Mouse (Mus musculus) liver, adult 2 months (tissue): ENCODE measurements around the gene Kcne2. TPM values are rescaled to one million over a fixed set of nuclear protein-coding genes. Genes with fewer than 3 reads are reported as not detected.

Source experiments
- DNase-seq: peaks from one replicate; pipeline ENCODE4 v3.0.0-alpha.2; 2011; ENCODE audit warnings: low read depth, low spot score; ENCODE audit errors: extremely low read depth
- H3K27ac ChIP-seq: fragments of 200-500 bp; replicated peaks from 2 replicates; pipeline ENCODE4 v1.5.1; 2012; ENCODE audit warnings: low read depth, mild to moderate bottlenecking, control low read depth, inconsistent platforms, low read length; ENCODE audit not compliant: insufficient read depth
- H3K27me3 ChIP-seq: fragments of 200-500 bp; 2 replicates; pipeline ENCODE4 v1.6.1; 2012; ENCODE audit warnings: mild to moderate bottlenecking, moderate library complexity, low read length, inconsistent platforms; ENCODE audit not compliant: control insufficient read depth, insufficient read depth
- H3K36me3 ChIP-seq: fragments of 200-500 bp; 2 replicates; pipeline ENCODE4 v1.6.1; 2012; ENCODE audit warnings: low read length, inconsistent platforms; ENCODE audit not compliant: control insufficient read depth, insufficient read depth
- H3K4me1 ChIP-seq: fragments of 200-500 bp; 2 replicates; pipeline ENCODE4 v1.6.1; 2011; ENCODE audit warnings: low read length; ENCODE audit not compliant: control insufficient read depth, insufficient read depth
- H3K4me3 ChIP-seq: fragments of 200-500 bp; 2 replicates; pipeline ENCODE4 v1.5.1; 2011; ENCODE audit warnings: low read depth, mild to moderate bottlenecking, control low read depth, low read length, moderate library complexity; ENCODE audit not compliant: insufficient read depth
- H3K79me2 ChIP-seq: fragments of 200-500 bp; 2 replicates; pipeline ENCODE4 v1.6.1; 2012; ENCODE audit warnings: inconsistent platforms, mild to moderate bottlenecking, low read length, moderate library complexity; ENCODE audit not compliant: control insufficient read depth, insufficient read depth
- H3K9ac ChIP-seq: fragments of 200-500 bp; 2 replicates; pipeline ENCODE4 v1.6.1; 2012; ENCODE audit warnings: low read depth, mild to moderate bottlenecking, control low read depth, inconsistent platforms, low read length
- CTCF ChIP-seq: fragments of 200-500 bp; IDR thresholded peaks from 2 replicates; pipeline ENCODE4 v1.5.1; 2011; ENCODE audit warnings: low read depth, low read length, control low read depth
- POLR2A ChIP-seq: fragments of 200-500 bp; IDR thresholded peaks from 2 replicates; pipeline ENCODE4 v1.6.1; 2011; ENCODE audit warnings: low read length, control low read depth; ENCODE audit not compliant: insufficient read depth; ENCODE audit errors: extremely low read depth
- WGBS: fragments of 180-500 bp; shearing (Covaris S2); methylation state at CpG from one replicate; pipeline ENCODE4 v1.1.7; 2018; 5-methylcytosine and 5-hydroxymethylcytosine counted together
- polyA plus RNA-seq: library from polyadenylated mRNA; depleted of rRNA; stranded (reverse); fragments of >200 nt; gene quantifications from 2 replicates; pipeline ENCODE4 v1.2.3, GENCODE M21; 2012
- total RNA-seq: library from RNA; depleted of rRNA; stranded (reverse); fragments of >200 nt; gene quantifications from 2 replicates; pipeline ENCODE4 v1.2.3, GENCODE M21; 2014

Gene Kcne2
- total and polyA plus RNA-seq, 2 experiments, result not detected

GRCm38 (mm10) chr16:92286609-92287008 lies 5.6 kb upstream of the Kcne2 start:
- H3K9ac ChIP-seq, result no peak overlapping the region
- no peak overlapping the region for H3K27ac ChIP-seq
- H3K4me1 ChIP-seq, result no peaks in the 10 kb centered on the region
- TF ChIP-seq CTCF, result peak; percentile 70
- TF ChIP-seq POLR2A, result no peak
- no peaks in the 10 kb centered on the region for H3K36me3 ChIP-seq
- 9% methylated on average over 7 of the region's 7 CpGs for WGBS
- DNase-seq, result peak; percentile 46
- H3K79me2 ChIP-seq, result no peaks in the 10 kb centered on the region
- no peak overlapping the region for H3K4me3 ChIP-seq
- peaks cover 2% of the 10 kb centered on the region; the same call in 1 of the 2 replicates for H3K27me3 ChIP-seq

- 83% methylated on average over 9 of the region's 9 CpGs for WGBS
- no peaks in the 10 kb centered on the region for H3K4me1 ChIP-seq
- H3K79me2 ChIP-seq, result no peaks in the 10 kb centered on the region
- H3K36me3 ChIP-seq, result no peaks in the 10 kb centered on the region
- peak; percentile 23; the same call in 1 of the 2 replicates for TF ChIP-seq CTCF
- TF ChIP-seq POLR2A, result no peak
- H3K27me3 ChIP-seq, result peaks cover 4% of the 10 kb centered on the region; the same call in 1 of the 2 replicates
- no peak for DNase-seq
- no peak overlapping the region for H3K27ac ChIP-seq
- no peak overlapping the region for H3K9ac ChIP-seq
- no peak overlapping the region for H3K4me3 ChIP-seq
These were observed 3.4 kb upstream of the Kcne2 start for GRCm38 (mm10) chr16:92288778-92289177.

- Histone ChIP-seq H3K4me3 (no peak overlapping the region), H3K79me2 (no peaks in the 10 kb centered on the region), H3K36me3 (no peaks in the 10 kb centered on the region), H3K27ac (no peak overlapping the region), H3K27me3 (peaks cover 4% of the 10 kb centered on the region; the same call in 1 of the 2 replicates), H3K9ac (no peak overlapping the region), H3K4me1 (no peaks in the 10 kb centered on the region)
- no peak for DNase-seq
- no peak for TF ChIP-seq CTCF
- TF ChIP-seq POLR2A, result no peak
These were observed 2.1 kb upstream of the Kcne2 start for GRCm38 (mm10) chr16:92290045-92290444.

- Histone ChIP-seq H3K27me3 (peaks cover 4% of the 10 kb centered on the region; the same call in 1 of the 2 replicates), H3K79me2 (no peaks in the 10 kb centered on the region), H3K27ac (no peak overlapping the region), H3K9ac (no peak overlapping the region), H3K4me3 (no peak overlapping the region), H3K36me3 (no peaks in the 10 kb centered on the region), H3K4me1 (no peaks in the 10 kb centered on the region)
- WGBS, result 43% methylated on average over 12 of the region's 12 CpGs
- no peak for DNase-seq
- TF ChIP-seq POLR2A, result no peak
- TF ChIP-seq CTCF, result no peak
These were observed 2.2 kb downstream of the Kcne2 start for GRCm38 (mm10) chr16:92294267-92294970.

GRCm38 (mm10) chr16:92295328-92295727 lies 3.1 kb downstream of the Kcne2 start:
- H3K36me3 ChIP-seq, result no peaks in the 10 kb centered on the region
- H3K27ac ChIP-seq, result no peak overlapping the region
- 72% methylated on average over 2 of the region's 2 CpGs for WGBS
- H3K79me2 ChIP-seq, result no peaks in the 10 kb centered on the region
- peaks cover 4% of the 10 kb centered on the region; the same call in 1 of the 2 replicates for H3K27me3 ChIP-seq
- no peak overlapping the region for H3K4me3 ChIP-seq
- no peak for DNase-seq
- H3K9ac ChIP-seq, result no peak overlapping the region
- no peaks in the 10 kb centered on the region for H3K4me1 ChIP-seq
- TF ChIP-seq CTCF (no peak), POLR2A (no peak)
